Mouse (Mus musculus): ENCODE measurements around the gene Vps72. TPM values are rescaled to one million over a fixed set of nuclear protein-coding genes. Genes with fewer than 3 reads are reported as not detected.

Gene Vps72
- total RNA-seq, 2 experiments from 2014 or later: 29.6 to 41.0 TPM

- intact Hi-C loops (cut with DNase I; ENCODE audit: low total_unique reads): no loop called here
- peak; percentile 64 for DNase-seq
These were observed 50.3 kb downstream of the Vps72 start for GRCm38 (mm10) chr3:95161041-95161551.

GRCm38 (mm10) chr3:95161618-95162344 lies 51.0 kb downstream of the Vps72 start:
- DNase-seq: peak; percentile 5
- intact Hi-C loops (cut with DNase I; ENCODE audit: low total_unique reads): no loop called here

- DNase-seq: no peak
- intact Hi-C loops (cut with DNase I; ENCODE audit: low total_unique reads): no loop called here
These were observed 51.5 kb downstream of the Vps72 start for GRCm38 (mm10) chr3:95162345-95162628.

GRCm38 (mm10) chr3:95163419-95164255 lies 52.8 kb downstream of the Vps72 start:
- DNase-seq: peak; percentile 84
- intact Hi-C loops (cut with DNase I; ENCODE audit: low total_unique reads): no loop called here

GRCm38 (mm10) chr3:95164256-95164550 lies 53.4 kb downstream of the Vps72 start:
- no peak for DNase-seq
- intact Hi-C loops (cut with DNase I; ENCODE audit: low total_unique reads): no loop called here

GRCm38 (mm10) chr3:95164840-95165239 lies 54.0 kb downstream of the Vps72 start:
- no peak for DNase-seq
- intact Hi-C loops (cut with DNase I; ENCODE audit: low total_unique reads): no loop called here

GRCm38 (mm10) chr3:95169996-95170395 lies 59.2 kb downstream of the Vps72 start:
- intact Hi-C loops (cut with DNase I; ENCODE audit: low total_unique reads): loop anchor here (5.0 kb wide), 1 partner anchor 33 kb away; no protein-coding TSS in a partner anchor
- DNase-seq: no peak

- no peak for DNase-seq
- intact Hi-C loops (cut with DNase I; ENCODE audit: low total_unique reads): loop anchor here (5.0 kb wide), 1 partner anchor 34 kb away; no protein-coding TSS in a partner anchor
These were observed 60.3 kb downstream of the Vps72 start for GRCm38 (mm10) chr3:95171105-95171504.

Small RNAs within 50 kb of the gene (microRNA-seq; reads per million reads assigned to microRNA genes)
- 0 reads per million in 2 experiments for gene Mir8099-1

Other genes starting within 250 kb of the Vps72 start
- 100 to 1,000 TPM; 202 to 211 TPM for gene Psmb4, start 224.1 kb upstream of the Vps72 start, total RNA-seq (2021)
- 1 to 10 TPM; 8.9 to 9.5 TPM for gene Selenbp1, start 178.0 kb upstream of the Vps72 start, total RNA-seq (2021)
- gene Rfx5, start 156.9 kb upstream of the Vps72 start, total RNA-seq (2021): 1 to 10 TPM; 5.8 to 7.2 TPM
- 10 to 100 TPM; 23.5 to 24.1 TPM for gene Pi4kb, start 136.3 kb upstream of the Vps72 start, total RNA-seq (2021)
- 10 to 100 TPM; 12.4 to 13.8 TPM for gene Zfp687, start 95.6 kb upstream of the Vps72 start, total RNA-seq (2021)
- 100 to 1,000 TPM; 155 to 162 TPM for gene Psmd4, start 68.4 kb upstream of the Vps72 start, total RNA-seq (2021)
- 10 to 100 TPM; 17.4 to 18.9 TPM for gene Pip5k1a, start 4.1 kb upstream of the Vps72 start, total RNA-seq (2021)
- 100 to 1,000 TPM; 511 to 517 TPM for gene Tmod4, start 13.5 kb downstream of the Vps72 start, total RNA-seq (2021)
- gene Scnm1, start 23.0 kb downstream of the Vps72 start, total RNA-seq (2021): 10 to 100 TPM; 31.8 to 40.5 TPM
- gene Lysmd1, start 23.1 kb downstream of the Vps72 start, total RNA-seq (2021): 1 to 10 TPM; 7.4 to 8.4 TPM
- gene Tnfaip8l2, start 31.3 kb downstream of the Vps72 start, total RNA-seq (2021): under 1 TPM; 0.82 to 0.92 TPM
- gene Sema6c, start 49.4 kb downstream of the Vps72 start, total RNA-seq (2021): 100 to 1,000 TPM in 1 of 2 experiments, 10 to 100 TPM in 1; 97.1 to 106 TPM
- 1 to 10 TPM; 7.3 to 8.1 TPM for gene Gabpb2, start 106.9 kb downstream of the Vps72 start, total RNA-seq (2021)
- 10 to 100 TPM; 18.8 to 24.5 TPM for gene Cdc42se1, start 117.7 kb downstream of the Vps72 start, total RNA-seq (2021)
- gene Mllt11, start 121.1 kb downstream of the Vps72 start, total RNA-seq (2021): 10 to 100 TPM; 41.2 to 43.5 TPM
- under 1 TPM in 1 of 2 experiments, not detected in 1; 0.16 TPM for gene Gm128, start 130.6 kb downstream of the Vps72 start, total RNA-seq (2021)
- gene Bnipl, start 140.2 kb downstream of the Vps72 start, total RNA-seq (2021): not detected
- 10 to 100 TPM; 19.6 to 22.5 TPM for gene Mindy1, start 170.3 kb downstream of the Vps72 start, total RNA-seq (2021)
- gene Prune1, start 171.1 kb downstream of the Vps72 start, total RNA-seq (2021): 10 to 100 TPM; 35.3 to 35.6 TPM
- under 1 TPM; 0.18 to 0.27 TPM for gene Anxa9, start 196.2 kb downstream of the Vps72 start, total RNA-seq (2021)
- 10 to 100 TPM; 27.8 to 33.2 TPM for gene Cers2, start 203.8 kb downstream of the Vps72 start, total RNA-seq (2021)
- gene Setdb1, start 246.2 kb downstream of the Vps72 start, total RNA-seq (2021): 10 to 100 TPM; 10.4 to 12.8 TPM